Mouse (Mus musculus) adrenal gland, postnatal 36 days (tissue): ENCODE measurements around the gene Isx. TPM values are rescaled to one million over a fixed set of nuclear protein-coding genes. Genes with fewer than 3 reads are reported as not detected.

ENCODE experiments used
- DNase-seq, 2 experiments: peaks; one replicate each; pipeline ENCODE4 v3.0.0; 2021; ENCODE audit warnings: mixed read lengths in 1 of 2
- total RNA-seq, 2 experiments: library from RNA; stranded (reverse); gene quantifications; 2 replicates each; pipeline ENCODE4 v1.2.3; 2021

Isx gene
- total RNA-seq, 2 experiments from 2014 or later, result not detected

DNA sequence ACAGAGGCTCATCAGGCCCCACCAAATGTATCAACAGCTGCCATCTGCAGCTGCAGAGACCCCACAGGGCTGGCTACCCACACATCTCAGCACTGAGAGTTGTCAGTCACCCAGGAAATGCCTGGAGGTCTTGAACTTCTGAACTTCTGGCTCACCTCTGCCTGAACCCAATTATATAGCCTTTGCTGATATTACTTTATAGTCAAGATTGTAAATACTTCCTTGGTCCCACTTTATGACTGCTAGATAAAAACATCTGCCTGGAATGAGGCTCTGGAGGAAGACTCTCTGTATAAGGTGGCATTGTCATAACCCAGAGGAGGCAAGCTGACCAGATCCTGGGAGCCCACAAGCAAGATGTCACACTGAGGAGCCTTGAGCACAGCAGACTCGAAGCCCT is 28.8 kb downstream of the Isx start:
- DNase-seq, result no peak

DNA sequence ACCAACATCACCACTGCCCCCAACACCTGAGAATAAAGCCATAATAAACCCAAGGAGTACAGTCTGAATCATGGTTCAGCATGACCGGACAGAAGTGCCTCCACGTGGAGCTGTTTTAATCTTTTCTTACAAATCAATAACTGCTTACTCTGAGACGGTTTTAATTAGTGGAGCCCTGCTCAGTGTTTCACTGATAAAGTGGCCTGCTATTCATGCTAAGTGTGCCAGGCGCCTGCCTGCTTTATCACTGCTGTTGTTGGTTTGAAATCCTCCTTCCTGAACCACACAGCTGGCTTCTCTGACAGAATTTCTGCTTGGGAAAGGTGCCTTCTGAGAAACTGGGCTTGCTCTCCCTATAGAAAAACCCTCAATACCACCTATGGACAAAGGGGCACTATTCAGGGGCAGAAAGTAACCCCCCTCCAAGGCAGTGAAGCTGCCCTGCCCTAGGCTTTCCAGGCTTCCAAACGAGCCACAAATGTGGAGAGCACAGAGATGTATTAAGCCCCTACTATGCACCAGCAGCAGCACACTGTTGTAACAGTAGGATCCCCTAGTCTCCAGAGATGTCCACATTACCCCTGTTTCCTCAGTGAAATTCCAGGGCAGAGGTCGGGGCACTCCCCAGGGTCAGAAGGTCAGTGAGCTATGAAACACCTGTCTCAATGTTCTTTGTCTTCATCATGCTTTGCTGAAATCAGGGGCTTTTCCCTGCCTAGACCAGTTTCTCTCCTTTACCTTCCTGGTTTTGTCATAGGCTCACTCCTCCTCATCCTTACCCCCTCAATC is 30.3 kb downstream of the Isx start:
- no peak for DNase-seq

DNA sequence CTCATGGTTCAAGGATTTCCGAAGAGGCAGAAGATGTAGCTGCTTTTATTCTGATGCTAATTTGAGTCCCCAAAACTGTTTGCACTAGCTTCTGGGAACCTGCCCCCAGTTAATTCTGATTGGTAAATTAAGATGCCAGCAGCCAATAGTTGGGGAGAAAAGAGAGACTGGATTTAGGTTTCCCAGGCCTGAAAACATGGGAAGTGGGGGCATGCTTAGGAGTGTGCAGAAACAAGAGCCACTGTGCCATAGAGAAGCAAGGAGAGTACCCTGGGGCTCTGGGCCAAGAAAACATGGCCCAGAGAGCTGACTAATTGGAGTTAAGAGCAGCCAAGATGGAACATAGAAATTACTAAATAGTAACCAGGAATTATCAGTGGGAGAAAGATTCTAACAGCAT is 33.4 kb downstream of the Isx start:
- no peak for DNase-seq

DNA sequence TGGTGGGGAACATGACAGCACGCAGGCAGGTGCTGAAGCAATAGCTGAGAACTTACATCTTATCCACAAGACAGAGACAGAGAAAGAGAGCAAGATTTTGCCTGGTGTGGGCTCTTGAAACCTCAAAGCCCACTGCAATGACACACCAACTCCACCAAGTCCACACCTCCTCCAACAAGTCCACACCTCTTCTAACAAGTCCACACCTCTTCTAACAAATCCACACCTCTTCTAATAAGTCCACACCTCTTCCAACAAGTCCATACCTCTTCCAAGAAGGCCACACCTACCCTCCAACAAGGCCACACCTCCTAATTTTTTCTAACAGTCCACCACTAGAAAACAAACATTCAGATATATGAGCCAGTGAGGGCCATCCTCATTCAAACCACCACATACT is 37.7 kb downstream of the Isx start:
- DNase-seq, result no peak

DNA sequence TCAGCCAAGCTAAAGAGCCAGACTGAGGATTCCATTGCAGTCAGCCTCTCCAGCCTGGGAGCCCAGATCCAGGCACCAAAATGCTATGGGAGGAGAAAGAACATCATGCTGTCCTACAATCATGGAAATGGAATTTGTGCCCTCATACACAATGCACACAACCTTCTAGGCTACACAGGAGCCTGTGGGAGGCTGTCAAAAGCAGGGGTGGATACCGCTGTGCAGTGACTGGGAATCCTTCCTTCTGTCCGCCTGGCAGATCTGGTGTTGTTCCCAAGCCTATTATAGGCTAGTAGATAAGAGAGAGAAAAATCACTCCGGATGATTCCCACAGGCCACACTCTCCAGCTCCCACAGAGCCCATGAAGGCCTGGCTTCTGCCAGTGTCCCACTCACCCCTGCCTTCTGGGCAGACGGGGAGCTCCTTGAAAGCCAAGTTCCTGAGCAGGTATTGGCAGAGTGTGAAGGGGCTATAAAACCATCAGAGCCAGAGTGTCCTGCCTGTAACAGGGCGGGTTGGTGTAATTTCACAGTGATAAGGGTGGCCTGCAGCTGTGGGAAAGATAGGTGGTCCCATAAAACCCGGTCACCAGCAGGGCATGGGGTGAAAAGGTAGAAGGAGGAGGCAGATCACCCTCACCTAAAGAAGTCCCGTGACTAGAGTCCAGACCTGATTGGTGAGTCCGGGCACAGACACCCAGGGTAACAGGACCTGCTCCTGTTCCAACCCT is 47.9 kb downstream of the Isx start:
- DNase-seq, result no peak

DNA sequence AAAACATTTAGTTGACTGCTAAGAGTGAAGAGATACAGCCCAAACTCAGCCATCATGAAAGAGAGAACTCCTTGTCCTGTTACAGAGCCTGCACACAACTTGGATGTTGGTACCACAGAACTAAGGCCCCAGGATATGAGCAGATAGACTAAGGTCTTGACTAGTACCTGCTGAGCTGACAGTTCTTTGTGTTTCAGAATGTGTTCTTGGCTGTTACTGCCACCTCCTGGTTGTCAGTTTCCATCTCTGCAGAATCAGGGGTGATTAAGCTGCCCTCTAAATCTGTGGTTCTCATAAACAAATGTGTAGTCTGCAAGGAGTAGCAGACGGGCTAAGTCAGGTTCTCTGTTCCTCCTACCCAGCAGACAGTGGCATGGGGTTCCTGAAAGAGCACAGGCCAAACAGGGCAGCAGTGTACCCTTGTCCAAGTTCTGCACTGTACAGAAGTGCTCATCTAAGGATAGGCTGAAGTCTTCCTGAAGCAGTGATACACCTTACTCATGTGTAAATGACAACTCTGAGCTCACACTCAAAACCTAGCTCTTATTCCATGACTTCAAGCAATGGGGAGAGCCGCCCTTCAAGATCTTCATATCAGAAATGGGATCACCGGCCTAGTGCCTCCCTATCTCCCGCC is 49.0 kb downstream of the Isx start:
- no peak for DNase-seq

DNA sequence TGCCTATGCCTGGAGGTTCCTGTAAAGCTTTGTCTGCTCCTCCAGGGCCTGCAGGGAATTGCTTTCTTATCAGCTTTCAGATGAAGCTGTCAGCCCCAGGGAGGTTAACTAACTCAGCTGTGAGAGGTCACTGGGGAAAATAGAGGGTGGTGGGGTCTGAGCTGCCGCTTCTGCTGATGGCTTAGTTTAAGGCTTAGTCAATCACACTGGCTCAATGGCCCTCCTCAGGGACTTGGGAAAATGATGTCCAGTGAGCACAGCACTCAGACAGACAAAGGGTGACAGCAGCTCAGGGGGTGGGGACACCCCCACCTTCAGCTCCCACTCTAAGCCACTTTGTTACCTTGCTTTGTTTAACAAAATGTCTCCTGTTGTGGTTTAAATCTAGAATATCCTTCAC is 55.0 kb downstream of the Isx start:
- no peak for DNase-seq

DNA sequence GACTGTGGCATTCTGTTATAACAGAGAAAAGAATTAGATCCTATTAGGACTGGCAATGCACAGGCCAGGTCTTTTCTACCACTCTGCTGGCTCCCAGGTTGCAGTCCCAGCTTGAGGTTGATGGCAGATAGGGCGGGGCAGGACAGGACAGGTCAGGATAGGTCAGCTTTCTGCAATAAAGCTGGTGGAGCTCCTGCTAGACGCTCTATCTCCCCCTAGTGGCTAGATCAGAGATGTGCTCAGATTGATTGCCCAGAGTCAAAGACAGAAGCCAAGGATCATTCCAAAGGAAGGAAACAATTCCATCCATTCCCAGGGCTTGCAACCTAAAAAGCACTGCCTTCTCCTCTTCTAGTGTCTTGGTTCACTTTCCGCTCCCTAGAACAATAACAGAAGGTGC is 57.8 kb downstream of the Isx start:
- peak in 1 of 2 experiments; percentile 34 for DNase-seq

DNA sequence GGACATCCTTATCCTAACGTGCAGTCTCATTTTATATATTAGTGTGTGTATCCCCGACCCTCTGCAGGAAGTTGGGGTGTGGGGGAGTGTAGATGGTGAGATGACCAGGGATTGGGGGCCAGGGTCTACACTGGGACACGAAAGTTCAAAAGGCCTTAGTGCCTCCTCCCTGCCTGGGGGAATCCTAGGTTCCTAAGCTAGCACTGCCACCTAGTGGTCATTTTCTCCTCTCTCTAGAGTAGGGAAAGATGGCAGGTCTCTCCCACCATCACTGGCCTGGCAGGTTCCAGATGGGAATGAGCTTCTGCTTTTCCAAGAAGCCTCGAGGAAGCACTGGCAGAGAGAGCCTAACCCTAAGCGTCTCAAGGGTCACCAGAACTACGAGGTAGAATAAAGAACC is 62.3 kb downstream of the Isx start:
- peak; percentile 19 to 64 for DNase-seq

DNA sequence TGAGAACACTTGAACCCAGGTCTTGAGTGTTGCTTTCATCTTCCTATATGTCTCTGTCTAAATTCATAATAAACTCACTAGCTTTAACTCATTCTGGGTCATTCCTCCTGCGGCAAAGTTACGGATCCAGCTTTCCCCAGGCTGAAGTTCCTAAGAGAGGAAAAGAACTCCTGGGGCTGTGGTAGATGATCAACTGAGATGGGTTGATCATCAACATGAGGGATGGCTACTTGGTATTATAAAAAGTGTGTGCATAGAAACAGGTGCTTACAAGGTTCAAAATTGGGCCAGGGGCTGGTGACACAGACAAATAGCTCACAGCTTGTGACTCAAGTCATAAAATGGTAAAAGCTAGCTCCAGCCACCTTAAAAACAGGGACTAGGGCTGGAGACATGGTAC is 63.7 kb downstream of the Isx start:
- DNase-seq, result no peak

DNA sequence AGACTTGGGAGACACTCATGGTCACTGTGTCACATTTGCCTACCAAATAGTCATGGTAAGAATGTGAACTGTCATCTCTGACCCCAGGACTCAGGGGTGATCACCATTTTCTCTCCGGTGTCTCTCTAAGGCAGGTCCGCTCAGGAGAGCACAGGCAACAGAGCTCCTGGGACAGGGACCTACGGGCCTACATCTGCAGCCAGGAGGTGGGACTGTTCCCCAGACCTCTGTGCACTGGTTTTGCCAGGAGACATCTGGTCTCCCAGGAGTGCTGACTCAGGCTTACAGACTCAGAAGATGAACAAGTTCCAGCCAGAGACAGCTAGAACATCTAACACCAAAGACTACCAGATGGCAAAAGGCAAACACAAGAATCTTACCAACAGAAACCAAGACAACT is 69.1 kb downstream of the Isx start:
- DNase-seq, result no peak

Other genes starting within 250 kb of the Isx start
- 10 to 100 TPM; 19.0 to 24.1 TPM for gene Hmgxb4, start 120.2 kb downstream of the Isx start, total RNA-seq
- 10 to 100 TPM; 42.5 to 46.0 TPM for gene Tom1, start 160.5 kb downstream of the Isx start, total RNA-seq
- 100 to 1,000 TPM in 1 of 2 experiments, 10 to 100 TPM in 1; 32.3 to 196 TPM for gene Hmox1, start 220.4 kb downstream of the Isx start, total RNA-seq
- 10 to 100 TPM; 12.7 to 14.2 TPM for gene Mcm5, start 236.4 kb downstream of the Isx start, total RNA-seq